Mouse (Mus musculus) layer of hippocampus, postnatal 36 days (tissue): ENCODE data around the gene Nppb. TPM values are rescaled to one million over a fixed set of nuclear protein-coding genes. Genes with fewer than 3 reads are reported as not detected.

Experiments used
- DNase-seq, 2 experiments: peaks; one replicate each; pipeline ENCODE4 v3.0.0; 2022
- total RNA-seq, 2 experiments: library from RNA; stranded (reverse); gene quantifications; 2 replicates each; pipeline ENCODE4 v1.2.3; 2021

Nppb gene
- total RNA-seq, 2 experiments from 2014 or later, result not detected

DNA sequence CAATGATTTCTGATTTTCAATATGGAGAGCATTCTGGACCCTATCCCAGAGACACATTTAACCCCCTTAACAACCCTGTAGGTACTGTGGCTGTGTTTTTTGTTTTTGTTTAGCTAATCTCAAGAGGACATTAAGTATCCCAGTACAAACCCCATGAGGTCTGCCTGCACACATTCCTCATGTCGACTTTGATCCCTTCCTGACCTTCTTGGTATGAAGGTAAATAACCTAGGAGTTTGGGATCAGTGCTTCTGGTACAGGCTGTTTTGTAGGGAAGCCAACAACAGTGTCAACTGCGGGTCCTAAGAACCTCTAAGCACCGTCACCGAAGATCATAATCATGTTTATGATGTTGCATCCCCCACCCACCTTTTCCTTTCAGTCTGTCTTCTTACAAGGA is 7.9 kb upstream of the Nppb start:
- DNase-seq, result no peak

- no peak for DNase-seq
Observed at GRCm38 (mm10) chr4:147978391-147978790, 7.2 kb upstream of the Nppb start.

- DNase-seq, result no peak
Observed at GRCm38 (mm10) chr4:147979441-147979860, 6.1 kb upstream of the Nppb start.

DNA sequence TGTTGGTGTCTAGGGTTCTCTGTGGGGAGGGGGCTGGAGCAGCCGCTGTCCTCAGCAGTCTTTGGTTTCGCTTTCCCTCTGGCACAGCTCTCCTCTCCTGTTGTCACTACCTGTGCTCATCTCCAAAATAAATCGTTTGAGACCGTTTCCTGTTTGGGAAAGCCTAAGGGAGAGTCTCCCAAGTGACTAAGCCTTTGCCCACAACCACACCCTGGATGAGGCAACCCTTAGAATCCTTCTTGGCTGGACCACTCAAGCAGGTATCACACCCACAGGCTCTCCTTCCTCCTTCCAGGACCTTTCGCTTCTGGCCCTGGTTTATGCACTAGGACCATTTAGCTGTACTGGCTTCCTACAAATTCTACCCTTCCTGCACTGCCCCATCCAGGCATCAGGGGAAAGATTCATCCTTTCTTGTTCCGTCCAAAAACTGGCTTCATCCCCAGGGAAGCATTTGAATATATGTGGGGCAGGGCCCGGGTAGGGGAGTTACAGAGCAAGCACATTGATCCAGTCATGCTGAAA is 8.0 kb downstream of the Nppb start:
- no peak for DNase-seq

DNA sequence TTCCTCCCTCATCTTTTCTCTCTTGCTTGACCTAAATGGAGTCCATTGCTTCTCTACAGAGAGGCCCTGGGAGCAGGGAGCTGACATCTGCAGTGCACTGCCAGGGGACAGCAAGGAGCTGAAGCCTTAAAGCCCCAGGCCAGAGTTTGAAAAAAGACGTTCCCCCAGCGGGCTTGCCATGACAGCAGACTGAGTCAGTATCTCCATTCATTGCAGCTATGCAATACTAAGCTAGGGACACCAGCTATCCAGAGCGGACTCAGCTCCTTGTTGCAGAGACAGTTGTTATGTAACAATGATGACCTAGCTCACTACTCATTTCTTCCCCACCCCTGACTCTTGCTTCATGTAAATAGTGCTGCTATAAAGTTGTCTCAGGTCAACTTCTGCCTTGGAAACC is 9.7 kb downstream of the Nppb start:
- DNase-seq, result no peak

DNA sequence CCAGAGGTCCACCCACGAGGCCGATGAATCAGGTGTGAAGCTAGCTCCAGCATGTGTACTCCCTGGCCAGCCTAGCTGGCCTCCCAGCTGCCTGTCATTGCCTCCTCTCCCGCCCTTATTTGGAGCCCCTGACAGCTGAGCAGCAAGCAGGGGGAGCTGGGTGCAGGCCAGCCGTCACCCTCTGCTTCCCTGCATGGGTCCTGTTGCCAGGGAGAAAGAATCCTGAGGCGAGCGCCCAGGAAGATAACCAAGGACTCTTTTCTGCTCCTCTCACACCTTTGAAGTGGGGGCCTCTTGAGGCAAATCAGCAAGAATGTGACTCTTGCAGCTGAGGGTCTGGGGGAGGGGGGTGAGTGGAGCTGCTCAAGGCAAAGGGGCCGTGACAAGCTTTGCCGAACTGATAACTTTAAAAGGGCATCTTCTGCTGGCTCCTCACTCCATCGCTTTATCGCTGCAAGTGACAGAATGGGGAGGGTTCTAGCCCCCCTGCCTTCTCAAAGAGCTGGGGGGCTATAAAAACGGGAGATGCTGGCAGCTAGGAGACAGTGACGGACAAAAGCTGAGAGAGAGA is 14.7 kb downstream of the Nppb start, which contains the start of gene Nppa:
Gene Nppa, plus strand, starts transcription at position 521 of the 571 bp plus-strand sequence.
- no peak for DNase-seq

DNA sequence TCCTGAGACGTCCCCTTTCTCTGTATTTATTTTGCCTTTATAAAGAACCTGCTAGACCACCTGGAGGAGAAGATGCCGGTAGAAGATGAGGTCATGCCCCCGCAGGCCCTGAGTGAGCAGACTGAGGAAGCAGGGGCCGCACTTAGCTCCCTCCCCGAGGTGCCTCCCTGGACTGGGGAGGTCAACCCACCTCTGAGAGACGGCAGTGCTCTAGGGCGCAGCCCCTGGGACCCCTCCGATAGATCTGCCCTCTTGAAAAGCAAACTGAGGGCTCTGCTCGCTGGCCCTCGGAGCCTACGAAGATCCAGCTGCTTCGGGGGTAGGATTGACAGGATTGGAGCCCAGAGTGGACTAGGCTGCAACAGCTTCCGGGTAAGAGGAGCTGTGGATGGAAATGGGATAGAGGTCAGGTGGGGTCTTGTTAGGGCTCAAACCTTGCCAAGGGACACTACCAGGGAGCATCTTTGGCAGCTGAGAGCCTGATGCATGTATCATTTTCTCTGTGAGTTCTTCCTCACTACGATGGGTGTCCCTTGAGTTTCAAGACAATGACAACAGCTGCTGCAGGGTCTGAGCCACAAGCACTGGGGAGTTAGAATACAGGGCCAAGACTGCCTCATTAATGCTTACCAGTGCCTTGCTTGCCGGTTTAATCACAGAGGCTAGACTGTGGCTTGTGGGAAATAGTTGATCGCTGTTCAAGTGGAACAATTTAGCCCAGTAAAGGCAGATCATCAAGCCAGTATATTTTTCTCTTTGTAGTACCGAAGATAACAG is 15.6 kb downstream of the Nppb start:
- DNase-seq, result no peak

DNA sequence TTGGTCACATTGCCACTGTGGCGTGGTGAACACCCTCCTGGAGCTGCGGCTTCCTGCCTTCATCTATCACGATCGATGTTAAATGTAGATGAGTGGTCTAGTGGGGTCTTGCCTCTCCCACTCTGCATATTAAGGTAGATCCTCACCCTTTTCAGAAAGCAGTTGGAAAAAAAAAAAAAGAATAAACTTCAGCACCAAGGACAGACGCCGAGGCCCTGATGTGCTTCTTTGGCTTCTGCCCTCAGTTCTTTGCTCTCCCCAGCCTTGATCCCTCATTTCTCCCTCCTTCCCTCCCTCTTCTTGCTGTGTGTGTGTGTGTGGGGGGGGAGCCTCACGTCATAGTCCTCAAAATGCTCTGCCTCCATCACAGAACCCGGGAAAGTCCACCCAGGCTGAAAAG is 16.3 kb downstream of the Nppb start:
- DNase-seq, result no peak

DNA sequence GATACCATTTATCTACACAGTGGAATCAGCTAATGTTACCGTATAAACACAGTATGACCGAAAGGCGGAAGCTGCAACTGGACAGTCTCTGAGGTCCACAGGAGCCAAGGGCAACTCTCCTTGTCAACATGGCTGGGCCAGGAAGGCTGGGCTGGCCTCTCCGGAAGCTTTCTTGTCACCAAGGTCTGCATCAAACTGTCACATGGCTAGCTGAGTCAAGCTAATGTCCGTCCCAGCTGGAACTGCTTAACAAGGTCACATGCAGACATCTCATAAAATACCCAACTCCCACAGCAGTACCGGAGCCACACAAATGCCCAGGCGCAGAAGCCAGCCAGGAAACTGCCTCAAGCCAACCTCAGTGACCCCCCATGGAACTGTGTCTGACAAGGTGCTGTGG is 18.8 kb downstream of the Nppb start:
- no peak for DNase-seq

DNA sequence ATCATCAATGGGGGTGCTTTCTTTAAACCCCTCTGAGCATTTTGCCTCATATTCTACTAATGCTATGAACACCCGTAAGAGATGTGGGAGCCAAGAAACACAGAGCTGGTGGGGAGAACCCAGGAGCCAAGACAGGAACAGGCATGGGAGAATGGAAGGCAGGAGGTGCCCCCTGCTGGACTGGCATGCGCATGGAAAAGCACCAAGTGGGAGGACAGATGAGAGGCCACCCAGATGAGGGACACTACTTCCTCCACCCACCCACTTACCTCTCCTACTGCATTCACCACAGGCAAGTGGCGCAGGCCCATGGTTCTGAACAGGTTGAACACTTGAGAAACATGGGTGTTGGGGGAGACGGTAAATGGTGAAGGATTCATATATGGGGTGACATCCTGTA is 22.8 kb downstream of the Nppb start:
- peak; percentile 60 to 69 for DNase-seq

DNA sequence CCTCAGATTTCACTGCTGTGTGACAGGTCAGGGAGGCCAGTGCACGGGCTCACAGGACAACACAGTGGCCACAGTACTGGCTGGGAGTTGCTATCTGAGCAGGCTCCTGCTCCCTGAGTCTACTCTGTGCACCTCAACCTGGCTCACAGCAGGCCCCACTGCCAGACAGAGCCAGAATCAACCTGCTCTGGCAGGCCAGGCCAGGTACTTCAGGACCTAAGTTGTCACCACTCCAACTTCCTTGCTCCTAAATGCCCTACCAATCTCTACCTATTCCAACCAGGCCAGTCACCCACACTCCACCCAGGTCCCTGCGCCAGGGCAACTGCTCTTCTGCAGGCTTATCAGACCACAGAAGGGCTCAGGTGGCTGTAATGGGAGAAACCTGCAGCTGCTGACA is 24.1 kb downstream of the Nppb start:
- DNase-seq, result no peak

GRCm38 (mm10) chr4:148011332-148011731 is 25.7 kb downstream of the Nppb start:
- DNase-seq, result no peak

GRCm38 (mm10) chr4:148012216-148012615 is 26.6 kb downstream of the Nppb start:
- no peak for DNase-seq

GRCm38 (mm10) chr4:148015418-148015817 is 29.8 kb downstream of the Nppb start:
- DNase-seq, result no peak

DNA sequence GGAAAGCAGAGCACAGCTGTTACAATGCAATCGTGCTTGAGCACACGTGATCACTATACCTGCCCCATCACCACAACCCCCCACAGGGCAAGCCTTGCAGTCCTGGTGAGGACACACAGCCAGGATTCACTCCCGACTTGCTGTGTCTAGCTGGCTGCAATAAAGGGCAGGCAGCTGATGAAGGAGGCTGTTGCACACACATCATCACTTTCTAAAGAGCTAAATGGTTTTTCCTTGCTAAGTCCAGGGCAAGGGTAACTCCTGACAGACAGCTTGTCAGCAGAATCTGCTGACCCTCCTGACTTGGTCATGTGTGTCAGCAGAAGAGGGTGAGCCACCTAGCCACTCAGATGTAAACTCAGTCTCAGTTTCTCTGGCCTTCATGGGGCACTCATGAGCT is 31.4 kb downstream of the Nppb start:
- DNase-seq, result no peak

DNA sequence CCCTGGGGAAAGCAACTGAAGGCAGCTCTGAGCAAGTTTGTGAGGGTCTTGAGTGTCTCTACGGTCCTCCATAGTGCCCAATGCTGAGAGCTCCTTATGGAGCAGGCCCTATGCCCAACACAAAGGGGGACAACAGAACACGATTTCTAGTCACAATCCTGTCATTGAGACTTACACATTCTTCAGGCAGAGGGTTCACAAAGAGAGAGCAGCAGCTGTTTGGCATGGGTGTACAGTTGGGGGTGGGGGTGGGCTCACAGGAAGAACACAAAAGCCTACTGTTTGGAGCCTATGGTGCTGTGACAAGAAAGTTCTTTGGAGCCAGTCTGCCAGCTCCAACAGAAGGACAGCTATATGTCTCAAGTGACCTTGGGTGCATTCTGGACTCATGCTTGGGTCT is 32.8 kb downstream of the Nppb start:
- DNase-seq, result no peak

- no peak for DNase-seq
Observed at GRCm38 (mm10) chr4:148024003-148024402, 38.4 kb downstream of the Nppb start.

- no peak for DNase-seq
Observed at GRCm38 (mm10) chr4:148029297-148029696, 43.7 kb downstream of the Nppb start.

- no peak for DNase-seq
Observed at GRCm38 (mm10) chr4:148030506-148030905, 44.9 kb downstream of the Nppb start.

DNA sequence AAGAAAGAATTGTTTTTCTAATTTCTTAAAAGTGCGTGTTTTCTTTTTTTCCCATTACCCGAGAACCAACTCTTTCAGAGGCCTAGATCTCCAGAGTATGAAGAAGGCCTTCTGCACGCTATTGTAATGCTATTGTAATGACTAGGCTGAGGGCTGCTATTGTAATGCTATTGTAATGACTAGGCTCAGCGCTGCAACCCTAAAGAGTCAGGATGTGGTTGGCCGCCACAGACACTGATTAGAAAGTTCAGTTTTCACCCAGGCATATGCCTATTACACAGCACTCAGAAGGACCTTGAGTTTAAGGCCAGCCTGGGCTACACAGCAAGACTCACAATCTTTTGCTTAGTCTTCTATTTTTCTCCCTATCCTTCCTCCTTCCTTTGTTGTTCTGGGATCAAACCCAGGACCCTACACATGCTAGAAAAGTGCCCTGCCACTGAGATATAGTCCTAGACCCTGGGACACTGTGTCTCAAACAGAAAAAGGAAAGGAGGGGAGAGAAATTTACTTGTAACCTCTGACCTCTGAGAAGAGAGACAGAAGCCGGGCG is 48.3 kb downstream of the Nppb start:
- no peak for DNase-seq

GRCm38 (mm10) chr4:148035440-148035839 is 49.9 kb downstream of the Nppb start:
- no peak for DNase-seq
